Mouse (Mus musculus): ENCODE data around the gene Ptprm. TPM values are rescaled to one million over a fixed set of nuclear protein-coding genes. Genes with fewer than 3 reads are reported as not detected.

Gene Ptprm
- polyA plus RNA-seq, 2 experiments, result 15.8 to 21.8 TPM

DNA sequence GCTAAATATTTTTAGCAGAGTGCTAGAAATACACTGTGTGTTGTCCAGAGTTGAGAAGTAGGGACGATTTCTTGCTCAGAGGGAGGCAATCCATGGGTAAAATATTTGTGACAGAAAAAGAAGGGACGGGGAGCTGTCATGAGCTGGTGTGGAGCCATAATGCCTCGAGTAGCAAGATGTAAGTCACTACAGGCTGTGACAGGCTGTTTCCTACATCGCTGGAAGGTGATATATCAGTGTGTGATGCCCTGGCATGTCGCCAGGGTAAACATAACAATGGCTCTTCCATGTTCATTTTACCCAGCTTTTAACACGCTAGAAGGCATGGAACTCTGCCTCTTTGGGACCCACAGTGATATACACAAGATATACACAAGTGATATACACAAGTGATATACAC, 476.7 kb downstream of the Ptprm start:
- Histone ChIP-seq H3K9ac (ENCODE audit: low read depth, low read length, severe bottlenecking) (no peak overlapping the region), H3K4me1 (ENCODE audit: control insufficient read depth, insufficient read depth, low read length) (no peaks in the 10 kb centered on the region; the same call in 1 of the 2 replicates), H3K4me2 (replicated peaks; ENCODE audit: low read depth, low read length, severe bottlenecking) (no peak overlapping the region), H3K4me3 (replicated peaks; ENCODE audit: low read length) (no peak overlapping the region), H3K27me3 (ENCODE audit: control insufficient read depth, insufficient read depth, low read length) (no peaks in the 10 kb centered on the region), H3K27ac (replicated peaks; ENCODE audit: low read depth, low read length) (no peak overlapping the region), H3K36me3 (ENCODE audit: control insufficient read depth, insufficient read depth, low read length) (no peaks in the 10 kb centered on the region), H3K9me3 (ENCODE audit: control insufficient read depth, low read length) (no peaks in the 10 kb centered on the region)
- no peak for TF ChIP-seq POLR2A (IDR thresholded peaks at IDR 0.05; ENCODE audit: borderline replicate concordance, extremely low read depth, insufficient read depth, insufficient read length)
- DNase-seq (ENCODE audit: low spot score) (no peak), ATAC-seq (ENCODE audit: low FRiP score, low read depth) (no peak)
- 56% methylated on average over 6 of the region's 6 CpGs for WGBS

- WGBS, result 58% methylated on average over 11 of the region's 11 CpGs
- Histone ChIP-seq H3K9me3 (ENCODE audit: control insufficient read depth, low read length) (no peaks in the 10 kb centered on the region), H3K4me1 (ENCODE audit: control insufficient read depth, insufficient read depth, low read length) (no peaks in the 10 kb centered on the region; the same call in 1 of the 2 replicates), H3K9ac (ENCODE audit: low read depth, low read length, severe bottlenecking) (no peak overlapping the region), H3K4me2 (replicated peaks; ENCODE audit: low read depth, low read length, severe bottlenecking) (no peak overlapping the region), H3K4me3 (replicated peaks; ENCODE audit: low read length) (no peak overlapping the region), H3K27ac (replicated peaks; ENCODE audit: low read depth, low read length) (no peak overlapping the region), H3K36me3 (ENCODE audit: control insufficient read depth, insufficient read depth, low read length) (no peaks in the 10 kb centered on the region), H3K27me3 (ENCODE audit: control insufficient read depth, insufficient read depth, low read length) (no peaks in the 10 kb centered on the region)
- peak; percentile 35 for DNase-seq (ENCODE audit: low spot score)
- ATAC-seq (ENCODE audit: low FRiP score, low read depth), result no peak
- TF ChIP-seq POLR2A (IDR thresholded peaks at IDR 0.05; ENCODE audit: borderline replicate concordance, extremely low read depth, insufficient read depth, insufficient read length), result no peak
Observed at GRCm38 (mm10) chr17:66874810-66875209, 479.4 kb downstream of the Ptprm start.

DNA sequence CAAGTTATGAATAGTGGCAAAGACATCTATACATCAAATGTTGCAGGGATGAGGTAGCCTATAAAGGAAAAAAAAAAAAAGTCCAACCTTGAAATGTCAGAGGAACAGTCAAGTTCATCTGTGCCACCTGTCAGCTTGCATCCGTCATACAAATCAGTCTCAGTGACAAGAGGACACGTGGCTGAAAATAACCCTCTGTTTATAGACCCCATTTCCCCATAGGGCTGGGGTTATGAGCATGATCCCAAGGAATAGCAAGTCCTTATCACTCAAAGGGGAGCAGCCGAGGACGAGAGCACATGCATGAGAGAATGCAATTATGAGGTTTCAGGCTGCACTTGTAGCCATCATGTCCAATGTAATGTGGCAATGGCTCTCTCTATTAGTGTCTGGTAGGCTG, 482.9 kb downstream of the Ptprm start:
- Histone ChIP-seq H3K4me2 (replicated peaks; ENCODE audit: low read depth, low read length, severe bottlenecking) (no peak overlapping the region), H3K4me1 (ENCODE audit: control insufficient read depth, insufficient read depth, low read length) (peaks cover 5% of the 10 kb centered on the region; the same call in 1 of the 2 replicates), H3K27me3 (ENCODE audit: control insufficient read depth, insufficient read depth, low read length) (no peaks in the 10 kb centered on the region), H3K36me3 (ENCODE audit: control insufficient read depth, insufficient read depth, low read length) (no peaks in the 10 kb centered on the region), H3K4me3 (replicated peaks; ENCODE audit: low read length) (no peak overlapping the region), H3K9me3 (ENCODE audit: control insufficient read depth, low read length) (no peaks in the 10 kb centered on the region), H3K9ac (ENCODE audit: low read depth, low read length, severe bottlenecking) (no peak overlapping the region), H3K27ac (replicated peaks; ENCODE audit: low read depth, low read length) (no peak overlapping the region)
- ATAC-seq (ENCODE audit: low FRiP score, low read depth) (no peak), DNase-seq (ENCODE audit: low spot score) (no peak)
- WGBS, result 90% methylated on average over 4 of the region's 4 CpGs
- TF ChIP-seq POLR2A (IDR thresholded peaks at IDR 0.05; ENCODE audit: borderline replicate concordance, extremely low read depth, insufficient read depth, insufficient read length), result no peak

GRCm38 (mm10) chr17:66869581-66870002, 484.7 kb downstream of the Ptprm start:
- ATAC-seq (ENCODE audit: low FRiP score, low read depth) (no peak), DNase-seq (ENCODE audit: low spot score) (no peak)
- Histone ChIP-seq H3K9ac (ENCODE audit: low read depth, low read length, severe bottlenecking) (no peak overlapping the region), H3K27ac (replicated peaks; ENCODE audit: low read depth, low read length) (no peak overlapping the region), H3K9me3 (ENCODE audit: control insufficient read depth, low read length) (no peaks in the 10 kb centered on the region), H3K4me3 (replicated peaks; ENCODE audit: low read length) (no peak overlapping the region), H3K4me2 (replicated peaks; ENCODE audit: low read depth, low read length, severe bottlenecking) (0 out of 2 replicates have a peak overlapping the region, but pooled peaks have one; percentile 15), H3K4me1 (ENCODE audit: control insufficient read depth, insufficient read depth, low read length) (peaks cover 5% of the 10 kb centered on the region; the same call in 1 of the 2 replicates), H3K27me3 (ENCODE audit: control insufficient read depth, insufficient read depth, low read length) (no peaks in the 10 kb centered on the region), H3K36me3 (ENCODE audit: control insufficient read depth, insufficient read depth, low read length) (no peaks in the 10 kb centered on the region)
- TF ChIP-seq POLR2A (IDR thresholded peaks at IDR 0.05; ENCODE audit: borderline replicate concordance, extremely low read depth, insufficient read depth, insufficient read length), result no peak
- 47% methylated on average over 13 of the region's 13 CpGs for WGBS

GRCm38 (mm10) chr17:66864441-66864840, 489.8 kb downstream of the Ptprm start:
- TF ChIP-seq POLR2A (IDR thresholded peaks at IDR 0.05; ENCODE audit: borderline replicate concordance, extremely low read depth, insufficient read depth, insufficient read length), result no peak
- WGBS, result 63% methylated on average over 4 of the region's 4 CpGs

GRCm38 (mm10) chr17:66861557-66861956, 492.7 kb downstream of the Ptprm start:
- H3K4me3 ChIP-seq (replicated peaks; ENCODE audit: low read length), result no peak overlapping the region
- no peaks in the 10 kb centered on the region for H3K9me3 ChIP-seq (ENCODE audit: control insufficient read depth, low read length)
- H3K4me2 ChIP-seq (replicated peaks; ENCODE audit: low read depth, low read length, severe bottlenecking), result no peak overlapping the region
- no peak for TF ChIP-seq POLR2A (IDR thresholded peaks at IDR 0.05; ENCODE audit: borderline replicate concordance, extremely low read depth, insufficient read depth, insufficient read length)
- no peaks in the 10 kb centered on the region for H3K36me3 ChIP-seq (ENCODE audit: control insufficient read depth, insufficient read depth, low read length)
- ATAC-seq (ENCODE audit: low FRiP score, low read depth) (0 out of 2 replicates have a peak, but pooled peaks have one; percentile 23), DNase-seq (ENCODE audit: low spot score) (no peak)
- H3K27ac ChIP-seq (replicated peaks; ENCODE audit: low read depth, low read length), result no peak overlapping the region
- no peaks in the 10 kb centered on the region for H3K27me3 ChIP-seq (ENCODE audit: control insufficient read depth, insufficient read depth, low read length)
- WGBS, result 30% methylated on average over 2 of the region's 2 CpGs
- H3K9ac ChIP-seq (ENCODE audit: low read depth, low read length, severe bottlenecking), result no peak overlapping the region
- H3K4me1 ChIP-seq (ENCODE audit: control insufficient read depth, insufficient read depth, low read length), result no peaks in the 10 kb centered on the region

More at GRCm38 (mm10) chr17:66864441-66864840, 489.8 kb downstream of the Ptprm start:
- DNase-seq (ENCODE audit: low spot score) (no peak), ATAC-seq (ENCODE audit: low FRiP score, low read depth) (no peak)
- Histone ChIP-seq H3K9me3 (ENCODE audit: control insufficient read depth, low read length) (no peaks in the 10 kb centered on the region), H3K27me3 (ENCODE audit: control insufficient read depth, insufficient read depth, low read length) (no peaks in the 10 kb centered on the region), H3K4me1 (ENCODE audit: control insufficient read depth, insufficient read depth, low read length) (0 out of 2 replicates have a peak, but pooled peaks cover 5% of the 10 kb centered on the region), H3K4me3 (replicated peaks; ENCODE audit: low read length) (no peak overlapping the region), H3K4me2 (replicated peaks; ENCODE audit: low read depth, low read length, severe bottlenecking) (no peak overlapping the region), H3K9ac (ENCODE audit: low read depth, low read length, severe bottlenecking) (no peak overlapping the region), H3K36me3 (ENCODE audit: control insufficient read depth, insufficient read depth, low read length) (no peaks in the 10 kb centered on the region), H3K27ac (replicated peaks; ENCODE audit: low read depth, low read length) (no peak overlapping the region)

All from limb, embryonic 14.5 days (tissue).